Mouse (Mus musculus) liver, adult (tissue): ENCODE measurements around the gene Stard13.

Experiments
- GATA4 ChIP-seq: IDR thresholded peaks from 2 replicates; pipeline ENCODE4 v1.6.1; 2014; ENCODE audit warnings: mild to moderate bottlenecking, low read length; ENCODE audit not compliant: insufficient replicate concordance

Stard13 gene

DNA sequence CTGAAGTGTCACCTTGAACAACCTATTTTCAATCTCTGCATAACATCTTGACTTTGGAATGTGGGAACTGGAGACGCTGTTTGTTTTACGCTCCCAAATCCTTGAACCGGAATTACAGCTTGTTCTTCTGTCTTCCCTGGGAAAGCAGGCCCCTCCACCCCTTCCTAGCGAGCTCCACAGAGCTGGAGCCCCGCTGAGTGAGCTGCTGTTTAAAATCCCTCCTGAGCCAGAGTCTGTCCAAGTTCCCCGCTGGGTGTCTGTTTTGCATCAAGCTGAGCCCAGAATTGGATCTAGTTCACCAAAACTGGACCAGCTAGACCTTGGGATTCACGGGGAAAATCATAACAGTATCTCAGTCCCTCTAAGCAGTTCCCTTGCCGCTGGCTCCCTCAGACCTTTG lies 210.2 kb downstream of the Stard13 start:
- no peak for TF ChIP-seq GATA4

DNA sequence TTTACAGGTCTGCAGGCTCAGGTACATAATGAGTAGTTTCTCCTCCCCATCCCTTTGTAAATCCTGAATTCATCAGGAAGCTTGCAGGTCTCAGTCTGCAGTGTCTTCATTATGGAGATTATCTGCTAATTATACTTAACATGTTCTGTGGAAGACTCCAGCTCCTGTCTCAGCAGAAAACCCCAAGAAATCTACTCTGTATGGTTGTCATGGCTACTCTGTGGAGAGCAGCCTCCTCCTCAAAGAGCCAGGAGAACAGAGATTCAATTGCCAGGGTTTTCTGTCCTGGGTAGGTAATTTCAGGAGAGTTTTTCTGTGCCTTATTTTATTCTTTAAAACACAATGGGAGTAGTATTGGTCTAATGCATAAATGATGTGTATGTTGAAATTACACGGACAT lies 210.7 kb downstream of the Stard13 start:
- no peak for TF ChIP-seq GATA4

GRCm38 (mm10) chr5:151022026-151022425 lies 211.6 kb downstream of the Stard13 start:
- no peak for TF ChIP-seq GATA4

GRCm38 (mm10) chr5:151020831-151021230 lies 212.8 kb downstream of the Stard13 start:
- TF ChIP-seq GATA4: no peak

GRCm38 (mm10) chr5:151020031-151020820 lies 213.4 kb downstream of the Stard13 start:
- TF ChIP-seq GATA4: no peak

DNA sequence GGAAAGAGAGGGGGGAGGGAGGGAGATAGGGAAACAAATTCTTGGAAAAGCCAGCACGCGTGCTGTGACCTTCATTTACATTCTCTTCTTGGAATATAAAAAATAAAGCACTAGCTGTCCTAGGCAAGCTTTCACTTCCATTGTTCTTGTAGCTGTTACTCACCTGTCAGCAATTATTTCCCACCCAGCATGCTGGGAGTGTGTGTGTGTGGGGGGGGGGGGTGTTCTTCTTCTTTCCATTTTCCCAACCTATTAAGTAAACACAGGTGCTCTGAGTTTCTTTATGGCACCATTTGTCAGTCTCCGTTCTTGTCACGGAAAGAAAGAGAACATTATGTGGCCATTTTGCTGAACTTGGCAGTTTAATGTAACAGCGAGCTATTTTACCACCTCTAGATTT lies 214.7 kb downstream of the Stard13 start:
- TF ChIP-seq GATA4: no peak

- no peak for TF ChIP-seq GATA4
Observed at GRCm38 (mm10) chr5:151018450-151018849, 215.2 kb downstream of the Stard13 start.

GRCm38 (mm10) chr5:151004216-151004755 lies 229.3 kb downstream of the Stard13 start:
- TF ChIP-seq GATA4: no peak

GRCm38 (mm10) chr5:151002051-151002450 lies 231.6 kb downstream of the Stard13 start:
- TF ChIP-seq GATA4: no peak

DNA sequence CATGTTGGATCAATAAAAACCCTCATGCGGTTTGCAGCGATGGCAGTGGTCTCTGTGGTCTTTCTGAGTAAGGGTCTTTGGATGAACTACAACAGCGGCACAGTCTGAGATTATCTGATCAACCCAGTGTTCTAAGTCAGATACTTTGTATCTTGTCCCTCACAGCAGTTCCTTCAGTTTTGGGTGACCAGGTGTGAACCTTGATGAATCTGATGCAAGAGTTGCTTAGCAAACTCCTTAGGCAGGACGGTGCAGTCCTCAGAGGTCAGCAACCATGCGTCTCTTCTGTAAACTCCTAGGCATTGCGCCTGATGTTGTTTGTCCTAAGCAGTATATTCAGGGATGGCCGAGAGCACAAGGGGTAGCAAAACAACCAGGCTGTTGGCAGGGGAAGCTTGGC lies 232.5 kb downstream of the Stard13 start:
- no peak for TF ChIP-seq GATA4

- TF ChIP-seq GATA4: no peak
Observed at GRCm38 (mm10) chr5:150996586-150996985, 237.1 kb downstream of the Stard13 start.

DNA sequence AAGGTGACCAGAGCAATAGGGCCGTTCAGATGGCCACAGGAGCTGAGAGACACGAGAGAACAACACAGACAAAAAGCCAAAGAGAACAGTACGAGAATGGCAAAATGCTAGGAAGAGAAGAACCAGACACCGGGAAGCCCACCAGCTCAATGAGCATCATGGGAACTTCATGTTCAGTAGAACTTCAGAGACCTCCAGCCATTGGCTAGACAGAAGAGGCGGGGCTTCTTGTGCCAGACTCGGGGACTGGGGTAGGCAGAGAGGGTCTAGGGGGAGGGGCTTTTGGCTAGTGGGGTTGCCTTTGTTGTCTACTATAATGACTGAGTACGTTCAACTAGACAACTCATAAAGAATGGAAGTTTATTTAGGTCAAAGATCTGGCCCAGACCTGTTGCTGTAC lies 239.5 kb downstream of the Stard13 start:
- no peak for TF ChIP-seq GATA4
